Mouse (Mus musculus): ENCODE data around the gene Olfr314.
A peak's percentile ranks its signal among the peaks of the same experiment; 100 is the strongest.
"Not testable (repeated sequence)": the region's sequence is repeated elsewhere in the genome, so short reads cannot be mapped to it uniquely, and the experiment has no call there.

Gene Olfr314

DNA sequence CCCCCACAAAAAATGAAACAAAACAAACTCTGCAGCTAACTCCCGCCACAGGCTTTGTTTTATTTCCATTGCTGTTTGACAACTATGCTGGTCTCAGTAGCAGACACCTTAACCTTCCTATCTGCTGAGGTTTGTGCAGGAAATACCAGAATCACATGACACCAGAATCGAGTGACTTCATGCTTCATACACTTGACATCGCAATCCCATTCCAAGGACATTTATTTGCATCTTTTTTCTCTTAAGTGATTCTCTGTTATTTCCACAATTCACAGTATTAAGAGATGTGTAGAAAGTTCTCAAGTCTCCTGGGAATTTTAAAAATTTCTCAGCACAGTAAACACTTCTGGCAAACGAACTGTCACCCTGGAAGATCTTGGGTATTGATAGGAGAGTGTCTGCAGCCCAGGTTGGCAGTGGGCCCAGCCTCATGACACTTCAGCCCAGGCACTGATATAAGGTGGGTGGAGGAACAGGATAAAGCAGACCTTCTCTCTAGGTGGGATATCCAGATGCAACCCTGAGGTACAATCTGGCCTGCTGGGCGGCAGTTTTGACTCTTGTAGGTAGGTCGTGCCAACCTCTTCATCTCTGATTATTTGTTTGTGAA lies at the start of gene Olfr314:
Olfr314 (plus strand) TSS at position 473 of the 610 bp plus-strand sequence.
- no peak for DNase-seq (ENCODE audit: low spot score in 2 of 2)

GRCm38 (mm10) chr11:58733372-58733771 lies 49.4 kb upstream of the Olfr314 start:
- DNase-seq (ENCODE audit: low spot score in 2 of 2), result peak; percentile 73 to 85

DNA sequence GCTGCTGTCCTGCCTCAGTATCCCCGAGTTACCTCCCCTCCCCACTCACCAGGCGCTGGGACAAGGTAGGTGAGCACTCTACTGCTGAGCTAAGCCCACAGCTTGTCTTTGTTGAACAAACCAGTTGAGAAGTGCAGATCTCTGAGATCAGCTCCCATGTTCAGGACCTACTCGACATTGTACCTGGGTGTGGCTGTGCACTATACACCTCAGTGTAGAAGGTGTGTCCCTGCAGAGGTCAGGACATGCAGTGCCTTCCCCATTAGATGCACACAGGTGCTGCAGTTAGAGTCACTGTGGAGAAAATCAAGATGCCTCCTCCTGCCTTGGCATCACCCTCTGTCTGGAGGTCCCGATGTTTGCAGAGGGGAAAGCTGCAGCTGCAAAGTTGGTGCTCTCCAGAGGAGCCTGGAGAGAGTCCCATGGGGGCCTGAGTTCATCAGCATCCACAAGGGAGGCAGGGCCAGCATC lies 43.9 kb upstream of the Olfr314 start, which contains the start of gene Olfr317:
Olfr317 (minus strand) TSS at position 421 of the 471 bp plus-strand sequence.
- no peak for DNase-seq (ENCODE audit: low spot score in 2 of 2)

DNA sequence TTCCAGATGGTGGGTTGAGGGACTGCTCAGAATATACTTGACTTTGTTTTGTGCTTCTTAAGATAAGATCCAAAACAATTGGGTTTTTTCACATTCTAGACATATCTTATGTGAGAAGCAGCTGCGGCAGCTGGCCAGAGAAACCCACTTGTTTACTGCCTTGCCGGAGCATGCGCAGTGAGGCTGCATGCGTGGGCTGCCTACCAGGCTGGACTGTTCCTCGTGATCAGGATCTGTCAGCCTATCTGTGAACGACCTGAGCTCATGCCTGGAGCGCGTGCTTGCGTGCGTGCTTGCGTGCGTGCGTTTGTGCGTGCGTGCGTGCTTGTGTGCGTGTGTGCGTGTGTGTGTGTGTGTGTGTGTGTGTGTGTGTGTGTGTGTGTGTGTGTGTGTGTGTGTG lies 31.7 kb upstream of the Olfr314 start:
- DNase-seq (ENCODE audit: low spot score in 2 of 2), result peak; percentile 48 to 63

- DNase-seq (ENCODE audit: low spot score in 2 of 2), result no peak
Observed at GRCm38 (mm10) chr11:58752434-58752833, 30.3 kb upstream of the Olfr314 start, which contains the start of gene Olfr316. Gene Olfr316 (plus strand): TSS chr11:58752734.

DNA sequence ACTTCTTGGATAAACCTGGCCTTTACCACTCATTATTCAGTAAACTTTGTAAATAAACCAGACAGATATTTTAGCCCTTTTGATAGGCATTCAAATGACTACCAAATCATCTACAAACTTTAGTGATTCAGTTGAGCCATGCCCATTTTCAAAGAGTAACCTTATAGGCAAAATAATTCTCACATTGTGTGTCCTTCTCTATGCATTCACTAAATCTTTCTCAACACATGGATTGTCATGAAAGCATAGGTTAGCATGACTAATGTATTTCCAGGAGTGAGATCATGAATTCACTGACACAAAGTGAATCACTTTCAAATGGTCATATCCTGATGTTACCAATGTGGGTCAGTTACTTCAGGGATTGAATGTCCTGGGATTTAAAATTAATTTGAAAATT lies 9.9 kb upstream of the Olfr314 start, which contains the start of gene Olfr315:
Olfr315 (plus strand) TSS at position 301 of the 400 bp plus-strand sequence.
- DNase-seq (ENCODE audit: low spot score in 2 of 2), result no peak

DNA sequence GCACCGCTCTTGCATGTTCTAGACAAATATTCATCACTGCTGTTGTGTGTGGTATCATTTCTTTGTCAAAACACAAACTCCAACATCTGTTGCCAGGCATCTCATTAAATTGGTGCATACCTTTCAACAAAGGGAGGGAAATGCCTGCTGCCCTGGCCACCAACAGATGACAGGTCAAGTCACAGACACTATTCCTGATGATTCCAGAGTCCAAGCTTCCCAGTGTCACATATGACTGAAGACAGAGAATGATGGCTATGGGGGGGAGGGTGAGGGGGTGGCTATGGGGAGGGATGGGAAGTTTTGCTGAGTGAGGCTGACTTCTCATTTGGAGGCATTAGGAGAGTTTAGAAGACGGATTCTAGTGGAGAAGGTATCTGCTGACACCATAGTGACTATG lies 1.4 kb downstream of the Olfr314 start:
- no peak for DNase-seq (ENCODE audit: low spot score in 2 of 2)

- no peak for DNase-seq (ENCODE audit: low spot score in 2 of 2)
Observed at GRCm38 (mm10) chr11:58787651-58788050, 4.9 kb downstream of the Olfr314 start.

GRCm38 (mm10) chr11:58788346-58788745 lies 5.6 kb downstream of the Olfr314 start:
- no peak for DNase-seq (ENCODE audit: low spot score in 2 of 2)

- DNase-seq (ENCODE audit: low spot score in 2 of 2), result no peak
Observed at GRCm38 (mm10) chr11:58789532-58789931, 6.8 kb downstream of the Olfr314 start.

DNA sequence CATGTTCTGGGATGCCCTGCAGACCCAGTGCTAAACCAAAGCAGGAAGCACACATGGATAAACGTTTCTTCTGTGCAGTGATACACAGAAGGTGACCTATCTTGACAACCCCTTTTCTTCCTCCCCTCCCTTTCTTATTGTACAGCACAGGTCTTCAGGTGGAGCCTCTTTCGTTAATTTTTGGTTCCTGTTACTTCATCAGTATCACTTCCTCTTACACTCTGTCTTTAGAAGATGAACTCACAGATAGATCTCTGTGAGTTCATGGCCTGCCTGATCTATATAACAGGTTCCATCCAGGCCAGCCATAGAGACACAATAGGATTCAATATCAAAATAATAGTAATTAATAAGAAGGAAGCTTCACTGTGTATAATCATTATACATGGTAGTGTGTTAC lies 7.3 kb downstream of the Olfr314 start:
- DNase-seq (ENCODE audit: low spot score in 2 of 2), result no peak

GRCm38 (mm10) chr11:58790646-58791045 lies 7.9 kb downstream of the Olfr314 start:
- DNase-seq (ENCODE audit: low spot score in 2 of 2), result no peak

DNA sequence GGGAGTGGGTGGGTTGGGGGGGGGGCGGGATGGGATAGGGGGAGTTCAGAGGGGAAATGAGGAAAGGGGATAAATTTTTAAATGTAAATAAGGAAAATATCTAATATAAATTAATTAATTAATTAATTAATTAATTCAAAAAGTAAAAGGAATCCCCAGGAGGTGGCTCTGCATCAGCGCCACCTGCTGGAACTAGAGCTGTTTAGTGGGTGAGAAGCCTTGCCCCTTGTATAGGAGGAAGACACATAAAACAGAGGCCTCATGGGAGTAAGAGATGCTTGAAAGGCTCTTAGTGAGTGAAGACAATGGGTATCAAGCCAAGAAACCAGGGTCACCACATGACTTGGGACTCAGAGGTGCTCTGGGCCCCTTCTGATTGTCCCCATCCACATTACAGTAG lies 13.1 kb downstream of the Olfr314 start:
- no peak for DNase-seq (ENCODE audit: low spot score in 2 of 2)

DNA sequence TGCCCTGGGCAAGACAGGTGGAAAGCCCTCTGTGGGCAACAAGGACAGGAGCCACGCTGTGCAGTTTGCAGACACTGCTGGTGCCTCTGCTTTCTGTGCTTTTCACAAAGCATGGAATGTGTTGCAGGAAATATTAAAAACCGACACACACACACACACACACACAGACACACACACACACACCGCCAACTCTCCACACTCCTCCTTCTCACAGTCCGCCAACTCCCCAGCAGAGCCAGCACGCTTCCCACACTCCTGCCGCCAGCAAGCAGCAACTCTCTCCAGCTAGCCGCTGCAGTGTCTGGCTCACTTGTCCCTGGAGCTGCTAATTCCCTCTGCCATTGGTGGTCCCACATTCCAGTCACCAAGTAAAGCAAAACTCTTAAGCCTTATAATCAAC lies 14.1 kb downstream of the Olfr314 start:
- DNase-seq (ENCODE audit: low spot score in 2 of 2), result peak; percentile 76 to 81

DNA sequence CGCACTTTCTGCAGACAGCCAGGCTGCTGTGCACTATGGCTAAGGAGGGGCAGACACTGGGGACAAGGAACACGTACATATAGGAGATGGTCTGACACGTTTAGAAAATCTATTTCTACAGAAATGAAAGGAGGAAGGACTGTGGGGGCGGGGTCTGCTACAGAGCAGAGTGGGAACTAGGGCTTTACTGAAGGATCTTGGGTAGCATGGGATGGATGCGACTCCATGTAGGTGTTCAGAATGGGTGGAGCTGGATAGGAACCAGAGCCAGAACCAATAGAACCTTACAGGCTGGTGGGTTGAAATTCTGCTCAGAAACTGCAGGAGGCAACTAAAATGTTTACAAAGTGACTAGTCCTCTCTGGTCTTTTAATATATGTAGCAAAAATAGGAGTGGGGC lies 17.0 kb downstream of the Olfr314 start:
- DNase-seq (ENCODE audit: low spot score in 2 of 2), result no peak

DNA sequence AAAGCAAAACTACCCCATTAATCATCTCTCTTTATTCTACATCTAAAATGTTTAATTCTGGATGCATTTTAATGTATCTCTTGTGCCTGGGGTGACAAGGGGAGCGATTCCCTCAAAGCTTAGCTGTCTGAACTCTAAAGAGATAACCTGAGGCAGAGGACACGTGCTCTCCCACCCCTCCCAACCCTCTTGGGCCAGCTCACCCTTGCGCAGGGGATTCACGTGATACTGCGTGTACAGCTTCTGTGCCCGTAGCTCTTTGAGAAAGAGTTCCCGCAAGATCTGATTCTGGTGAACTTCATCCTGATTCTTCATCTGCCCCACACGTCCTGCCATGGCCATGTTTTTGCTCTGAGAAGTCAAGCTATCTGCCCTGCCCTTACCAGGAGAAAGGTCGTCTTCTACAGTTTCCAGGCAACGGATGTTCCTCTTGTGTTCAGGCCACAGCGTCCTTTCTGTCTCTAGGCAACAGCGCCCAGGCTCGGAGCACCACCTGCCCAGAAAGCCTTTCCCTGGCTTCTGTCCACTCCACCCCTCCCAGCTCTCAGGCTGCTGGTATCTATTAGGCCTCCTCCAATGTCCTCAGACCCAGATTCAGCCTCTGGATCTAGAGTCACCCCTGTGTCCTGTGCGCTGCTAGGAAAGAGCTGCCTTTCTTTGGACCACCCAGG lies 18.9 kb downstream of the Olfr314 start, which contains the start of gene Fam183b:
Fam183b (minus strand) TSS at position 403 of the 671 bp plus-strand sequence.
- peak; percentile 58 to 61 for DNase-seq (ENCODE audit: low spot score in 2 of 2)

DNA sequence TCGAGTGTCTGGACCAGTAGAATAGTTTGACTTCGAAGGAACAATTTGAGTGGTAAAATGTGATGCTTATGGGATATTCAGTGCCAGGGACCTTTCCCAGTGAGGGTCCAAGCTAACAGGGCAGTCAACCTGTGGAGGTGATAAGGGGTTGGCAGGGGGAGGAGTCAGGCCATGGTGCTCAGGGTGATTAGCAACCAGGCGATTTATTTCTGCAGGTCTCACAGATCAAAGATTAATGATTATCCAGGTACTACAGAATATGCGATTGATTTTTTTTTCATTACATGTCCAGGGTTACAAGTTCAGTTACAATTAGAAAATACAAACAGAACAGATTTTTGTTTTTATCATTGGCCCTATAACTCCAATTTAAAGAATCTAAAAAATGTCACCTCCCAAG lies 21.1 kb downstream of the Olfr314 start:
- DNase-seq (ENCODE audit: low spot score in 2 of 2), result no peak

- DNase-seq (ENCODE audit: low spot score in 2 of 2), result no peak
Observed at GRCm38 (mm10) chr11:58804393-58804792, 21.6 kb downstream of the Olfr314 start.

DNA sequence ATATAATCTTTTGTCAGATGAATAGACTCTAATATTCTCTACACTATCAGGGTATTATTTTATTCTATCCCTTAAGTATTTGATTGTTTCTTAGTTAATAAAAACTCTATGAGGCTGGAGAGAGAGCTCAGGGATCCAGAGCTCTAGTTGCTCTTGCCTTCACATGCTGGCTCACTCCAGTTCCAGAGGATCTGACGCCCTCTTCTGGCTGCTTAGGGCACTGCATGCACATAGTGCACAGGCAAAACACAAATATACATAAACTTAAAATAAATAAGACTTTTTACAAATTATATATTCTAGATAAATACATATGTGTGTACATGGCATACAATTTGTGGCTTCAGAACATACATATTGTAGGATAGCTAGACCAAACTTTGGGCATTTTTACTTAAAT lies 29.2 kb downstream of the Olfr314 start:
- DNase-seq (ENCODE audit: low spot score in 2 of 2), result no peak

DNA sequence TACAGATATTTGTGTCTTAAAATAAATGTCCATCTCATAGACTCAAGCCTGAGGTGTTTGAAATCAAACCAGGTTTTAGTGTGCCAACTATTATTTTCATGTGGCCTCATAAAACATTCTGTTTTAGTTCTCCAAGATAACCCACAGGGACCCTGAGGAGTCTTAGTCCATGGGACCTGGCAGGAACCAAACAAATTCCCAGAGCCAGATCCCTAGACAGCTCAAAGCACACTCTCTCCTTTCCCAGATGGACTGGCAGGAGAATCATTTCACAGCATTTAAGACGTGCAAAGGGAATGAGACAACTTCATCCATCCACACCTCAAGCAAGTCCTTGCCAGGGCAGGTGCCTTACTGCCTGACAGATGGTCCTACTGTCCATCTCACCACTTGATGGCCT lies 31.9 kb downstream of the Olfr314 start, which contains the start of gene Olfr313:
Olfr313 (plus strand) TSS at position 301 of the 400 bp plus-strand sequence.
- not testable (repeated sequence) for DNase-seq (ENCODE audit: low spot score in 2 of 2)

- no peak for DNase-seq (ENCODE audit: low spot score in 2 of 2)
Observed at GRCm38 (mm10) chr11:58815676-58816075, 32.9 kb downstream of the Olfr314 start.

DNA sequence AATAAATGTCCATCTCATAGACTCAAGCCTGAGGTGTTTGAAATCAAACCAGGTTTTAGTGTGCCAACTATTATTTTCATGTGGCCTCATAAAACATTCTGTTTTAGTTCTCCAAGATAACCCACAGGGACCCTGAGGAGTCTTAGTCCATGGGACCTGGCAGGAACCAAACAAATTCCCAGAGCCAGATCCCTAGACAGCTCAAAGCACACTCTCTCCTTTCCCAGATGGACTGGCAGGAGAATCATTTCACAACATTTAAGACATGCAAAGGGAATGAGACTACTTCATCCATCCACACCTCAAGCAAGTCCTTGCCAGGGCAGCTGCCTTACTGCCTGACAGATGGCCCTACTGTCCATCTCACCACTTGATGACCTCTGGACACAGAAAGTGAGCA lies 46.2 kb downstream of the Olfr314 start, which contains the start of gene Olfr312:
Olfr312 (plus strand) TSS at position 301 of the 400 bp plus-strand sequence.
- DNase-seq (ENCODE audit: low spot score in 2 of 2), result not testable (repeated sequence)

DNA sequence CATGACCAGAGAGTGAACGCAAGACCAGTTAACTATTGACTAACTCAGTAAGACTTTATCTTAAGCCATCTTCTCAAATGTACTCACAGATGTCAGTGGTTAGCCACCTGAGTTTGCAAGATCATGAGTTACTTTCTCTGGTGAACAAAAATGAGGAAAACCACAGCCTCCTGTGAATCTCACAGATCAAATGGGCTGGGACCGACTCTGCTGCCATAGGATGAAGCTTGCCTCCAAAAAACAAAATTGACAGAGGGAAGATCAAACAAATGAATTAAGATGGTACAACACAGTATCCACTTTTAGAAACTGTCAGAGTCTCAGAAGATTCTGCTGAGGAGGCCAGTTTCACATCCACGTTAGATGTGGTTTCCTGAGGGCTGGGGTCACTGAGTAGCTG lies 47.0 kb downstream of the Olfr314 start:
- DNase-seq (ENCODE audit: low spot score in 2 of 2), result no peak
